Mouse (Mus musculus): ENCODE data around the gene Krt33a. TPM values are rescaled to one million over a fixed set of nuclear protein-coding genes. Genes with fewer than 3 reads are reported as not detected.

Krt33a gene
- polyA plus RNA-seq, 1 experiment from 2014 or later = not detected

DNA sequence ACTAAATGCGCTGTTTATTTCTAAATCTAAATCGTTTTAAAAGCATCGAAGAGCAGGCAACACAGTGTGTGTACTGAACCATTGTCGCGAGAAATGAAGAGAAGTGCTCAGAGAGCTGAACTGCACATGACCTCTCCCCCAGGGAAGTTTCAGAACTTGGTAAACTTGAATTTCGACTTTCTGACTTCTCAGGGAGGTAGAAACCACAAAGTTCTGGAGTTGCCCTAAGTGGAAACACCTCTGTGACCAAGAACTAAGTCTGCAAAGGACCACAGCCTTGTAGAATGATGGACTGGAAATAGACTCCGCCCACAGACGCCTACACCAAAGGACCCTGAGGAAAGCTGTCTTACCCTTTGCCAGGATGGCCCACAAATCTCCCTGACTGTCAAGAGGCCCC lies 10.1 kb downstream of the Krt33a start:
- Histone ChIP-seq H3K27me3 (ENCODE audit: insufficient read depth, low read length) (no peaks in the 10 kb centered on the region), H3K27ac (ENCODE audit: low read depth) (0 out of 2 replicates have a peak overlapping the region, but pooled peaks have one; percentile 42), H3K4me2 (no peak overlapping the region), H3K4me1 (ENCODE audit: insufficient read depth) (no peaks in the 10 kb centered on the region), H3K9me3 (ENCODE audit: low read depth, low read length) (no peaks in the 10 kb centered on the region), H3K36me3 (ENCODE audit: insufficient read depth) (no peaks in the 10 kb centered on the region), H3K9ac (no peak overlapping the region), H3K4me3 (ENCODE audit: low read depth, low read length) (no peak overlapping the region)
- DNase-seq (peak; percentile 57), ATAC-seq (ENCODE audit: insufficient read depth) (peak; percentile 35; the same call in 1 of the 2 replicates)
- TF ChIP-seq CTCF (IDR thresholded peaks at IDR 0.05; ENCODE audit: low read depth) = no peak
- 58% methylated on average over 8 of the region's 8 CpGs for WGBS

DNA sequence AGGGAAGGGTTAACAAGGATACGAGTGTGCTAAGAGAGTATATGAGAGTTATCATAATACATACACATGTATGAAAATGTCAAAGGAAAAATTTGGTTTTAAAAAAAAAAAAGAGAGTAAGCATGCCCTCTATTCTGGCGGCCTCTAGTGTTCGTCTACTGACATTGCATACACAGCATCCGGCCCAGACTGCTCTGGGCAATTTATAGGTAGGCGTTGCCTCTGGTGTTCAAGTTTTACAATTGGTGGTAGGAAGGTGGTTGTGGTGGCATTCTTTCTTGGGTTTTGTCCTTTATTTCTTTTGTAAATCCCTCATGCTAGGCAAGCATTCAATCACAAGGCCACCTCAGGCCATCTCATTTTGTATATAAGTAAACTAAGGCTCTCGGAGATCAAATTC lies 11.2 kb downstream of the Krt33a start:
- Histone ChIP-seq H3K4me1 (ENCODE audit: insufficient read depth) (no peaks in the 10 kb centered on the region), H3K9ac (no peak overlapping the region), H3K9me3 (ENCODE audit: low read depth, low read length) (no peaks in the 10 kb centered on the region), H3K4me2 (no peak overlapping the region), H3K4me3 (ENCODE audit: low read depth, low read length) (no peak overlapping the region), H3K36me3 (ENCODE audit: insufficient read depth) (no peaks in the 10 kb centered on the region), H3K27me3 (ENCODE audit: insufficient read depth, low read length) (no peaks in the 10 kb centered on the region), H3K27ac (ENCODE audit: low read depth) (no peak overlapping the region)
- DNase-seq = peak; percentile 82
- peak; percentile 85 for TF ChIP-seq CTCF (IDR thresholded peaks at IDR 0.05; ENCODE audit: low read depth)
- ATAC-seq (ENCODE audit: insufficient read depth) = no peak
- WGBS = 15% methylated on average over 6 of the region's 6 CpGs

DNA sequence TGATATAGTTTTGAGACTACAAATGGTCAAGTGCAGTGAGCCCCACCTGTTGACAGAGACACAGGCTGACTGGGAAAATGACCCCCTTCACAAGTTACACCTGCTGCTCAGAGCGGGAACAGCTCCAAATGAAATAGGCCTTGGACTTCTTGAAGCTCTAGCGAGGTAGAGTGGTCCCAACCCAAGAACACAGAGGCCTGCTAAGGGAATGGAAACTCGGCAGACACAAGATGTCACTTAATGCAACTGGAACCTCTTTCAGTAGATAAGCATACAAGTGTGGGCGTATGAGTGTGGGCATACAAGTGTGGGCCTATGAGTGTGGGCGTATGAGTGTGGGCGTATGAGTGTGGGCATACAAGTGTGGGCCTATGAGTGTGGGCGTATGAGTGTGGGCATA lies 16.9 kb downstream of the Krt33a start:
- no peaks in the 10 kb centered on the region for H3K36me3 ChIP-seq (ENCODE audit: insufficient read depth)
- H3K4me2 ChIP-seq = no peak overlapping the region
- no peak for DNase-seq
- no peak overlapping the region for H3K27ac ChIP-seq (ENCODE audit: low read depth)
- no peak for TF ChIP-seq CTCF (IDR thresholded peaks at IDR 0.05; ENCODE audit: low read depth)
- ATAC-seq (ENCODE audit: insufficient read depth) = no peak
- no peaks in the 10 kb centered on the region for H3K4me1 ChIP-seq (ENCODE audit: insufficient read depth)
- H3K4me3 ChIP-seq (ENCODE audit: low read depth, low read length) = no peak overlapping the region
- H3K9ac ChIP-seq = no peak overlapping the region
- 87% methylated on average over 7 of the region's 7 CpGs for WGBS
- no peaks in the 10 kb centered on the region for H3K9me3 ChIP-seq (ENCODE audit: low read depth, low read length)
- peaks cover under 1% of the 10 kb centered on the region; the same call in 1 of the 2 replicates for H3K27me3 ChIP-seq (ENCODE audit: insufficient read depth, low read length)

DNA sequence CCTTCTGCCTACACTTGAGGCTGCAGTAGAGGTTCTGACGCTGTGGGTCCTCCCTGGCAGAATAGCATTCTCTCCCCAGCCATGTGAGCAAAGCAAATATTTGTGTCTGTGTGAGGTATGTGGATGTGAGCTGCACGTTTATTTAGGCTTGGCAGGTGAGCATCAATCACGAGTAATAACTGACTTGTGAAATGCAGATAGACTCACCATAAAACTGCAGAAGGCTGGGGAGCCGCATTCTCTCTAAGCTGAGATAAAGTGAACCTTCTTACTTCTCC lies 21.7 kb downstream of the Krt33a start:
- Histone ChIP-seq H3K36me3 (ENCODE audit: insufficient read depth) (no peaks in the 10 kb centered on the region), H3K9ac (no peak overlapping the region), H3K4me3 (ENCODE audit: low read depth, low read length) (no peak overlapping the region), H3K4me2 (no peak overlapping the region), H3K9me3 (ENCODE audit: low read depth, low read length) (no peaks in the 10 kb centered on the region), H3K4me1 (ENCODE audit: insufficient read depth) (no peaks in the 10 kb centered on the region), H3K27ac (ENCODE audit: low read depth) (no peak overlapping the region), H3K27me3 (ENCODE audit: insufficient read depth, low read length) (peaks cover 8% of the 10 kb centered on the region; the same call in 1 of the 2 replicates)
- ATAC-seq (ENCODE audit: insufficient read depth) = no peak
- no peak for TF ChIP-seq CTCF (IDR thresholded peaks at IDR 0.05; ENCODE audit: low read depth)
- WGBS = 24% methylated on average over 4 of the region's 4 CpGs
- peak; percentile 6 for DNase-seq

DNA sequence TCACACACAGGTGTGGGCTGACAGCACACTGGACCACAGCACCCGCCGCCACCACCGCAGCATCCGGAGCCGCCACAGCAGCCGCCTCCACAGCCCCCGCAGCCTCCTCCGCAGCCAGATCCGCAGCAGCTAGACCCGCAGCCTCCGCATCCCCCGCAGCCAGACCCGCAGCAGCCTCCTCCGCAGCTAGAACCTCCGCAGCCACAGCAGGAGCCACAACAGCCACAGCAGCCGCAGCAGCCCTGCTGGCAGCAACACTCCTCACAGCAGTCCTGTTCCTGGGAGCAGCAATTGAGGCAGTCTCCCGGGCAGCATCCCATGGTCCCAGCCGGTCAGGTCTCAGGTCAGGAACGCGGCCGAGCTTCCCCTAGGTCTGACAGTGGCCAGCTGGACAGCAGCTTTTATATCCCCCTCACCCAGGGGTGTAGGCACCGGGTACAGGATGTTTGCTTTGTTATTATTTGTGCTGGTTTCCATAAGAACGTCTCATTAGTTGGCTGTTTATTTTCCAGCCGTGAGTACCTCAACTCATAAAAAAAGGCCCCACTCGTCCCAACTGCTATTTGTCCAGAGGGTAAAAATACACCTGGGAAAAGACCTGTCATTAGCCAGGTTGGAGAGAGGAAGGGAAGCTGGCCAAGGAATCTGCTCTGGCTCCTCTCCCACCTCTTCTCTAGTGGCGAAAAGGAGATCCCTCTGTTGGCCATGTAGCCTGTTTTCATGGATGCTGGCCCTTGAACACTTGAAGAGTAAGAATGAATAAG lies 22.2 kb downstream of the Krt33a start, which contains the start of gene Krtap17-1:
Gene Krtap17-1, minus strand, starts transcription at position 375 of the 764 bp plus-strand sequence.
- H3K9ac ChIP-seq = no peak within 1 kb of the TSS
- H3K4me2 ChIP-seq = peak within 1 kb of the TSS; percentile 40
- 13% methylated on average over 26 of the region's 26 CpGs for WGBS
- no peak within 1 kb of the TSS for H3K27ac ChIP-seq (ENCODE audit: low read depth)
- DNase-seq (no peak), ATAC-seq (ENCODE audit: insufficient read depth) (no peak)
- H3K36me3 ChIP-seq (ENCODE audit: insufficient read depth) = no peaks in the 10 kb centered on the region
- peaks cover 8% of the 10 kb centered on the region; the same call in 1 of the 2 replicates for H3K27me3 ChIP-seq (ENCODE audit: insufficient read depth, low read length)
- H3K4me1 ChIP-seq (ENCODE audit: insufficient read depth) = no peaks in the 10 kb centered on the region
- TF ChIP-seq CTCF (IDR thresholded peaks at IDR 0.05; ENCODE audit: low read depth) = no peak
- H3K9me3 ChIP-seq (ENCODE audit: low read depth, low read length) = no peaks in the 10 kb centered on the region
- no peak within 1 kb of the TSS for H3K4me3 ChIP-seq (ENCODE audit: low read depth, low read length)

DNA sequence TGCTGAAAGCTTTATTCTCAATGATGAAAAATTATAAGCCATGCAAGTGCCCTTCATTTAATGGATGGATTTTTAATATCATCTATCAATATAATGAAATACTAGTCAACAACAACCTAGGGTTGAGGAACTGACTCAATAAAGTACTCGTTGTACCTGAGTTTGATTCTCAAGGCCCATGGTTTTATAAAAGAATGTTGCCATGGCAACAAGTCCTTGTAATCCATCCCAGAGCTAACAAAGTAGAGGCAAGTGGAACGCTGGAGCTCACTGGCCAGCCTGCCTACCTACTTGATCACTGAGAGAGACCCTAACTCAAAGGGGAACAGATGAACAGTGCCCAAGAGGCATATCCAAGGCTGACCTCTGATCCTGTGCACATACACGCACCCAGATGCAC lies 25.4 kb downstream of the Krt33a start:
- Histone ChIP-seq H3K9me3 (ENCODE audit: low read depth, low read length) (no peaks in the 10 kb centered on the region), H3K27ac (ENCODE audit: low read depth) (no peak overlapping the region), H3K36me3 (ENCODE audit: insufficient read depth) (no peaks in the 10 kb centered on the region), H3K4me3 (ENCODE audit: low read depth, low read length) (no peak overlapping the region), H3K4me1 (ENCODE audit: insufficient read depth) (no peaks in the 10 kb centered on the region), H3K9ac (no peak overlapping the region), H3K4me2 (no peak overlapping the region), H3K27me3 (ENCODE audit: insufficient read depth, low read length) (peaks cover 8% of the 10 kb centered on the region; the same call in 1 of the 2 replicates)
- ATAC-seq (ENCODE audit: insufficient read depth) (no peak), DNase-seq (no peak)
- 67% methylated on average over 3 of the region's 3 CpGs for whole genome bisulfite sequencing
- no peak for TF ChIP-seq CTCF (IDR thresholded peaks at IDR 0.05; ENCODE audit: low read depth)

DNA sequence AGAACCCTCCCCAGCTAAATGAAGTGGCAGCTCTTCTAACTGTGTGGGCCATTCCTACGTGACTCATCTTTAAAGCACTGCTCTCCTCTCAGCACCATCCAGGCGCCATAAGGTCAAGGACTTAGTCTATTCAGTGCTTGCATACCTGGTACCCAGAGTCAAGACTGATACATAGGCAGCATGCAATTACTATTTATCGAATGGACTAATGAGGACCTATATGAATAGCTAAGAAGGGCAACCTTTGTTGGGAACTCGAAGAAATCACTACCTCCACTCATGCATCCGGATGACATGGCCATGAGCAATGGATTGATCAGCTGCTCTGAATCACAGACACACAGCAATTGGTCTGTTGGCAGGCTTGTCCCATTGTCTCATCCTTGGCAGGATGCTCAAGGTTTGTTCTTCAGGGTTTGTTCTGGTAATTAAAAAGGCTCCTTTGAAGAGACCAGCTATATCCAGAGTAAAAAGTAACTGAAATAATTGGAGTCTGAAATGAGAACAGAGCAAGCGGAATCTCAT lies 26.1 kb downstream of the Krt33a start:
- Histone ChIP-seq H3K27ac (ENCODE audit: low read depth) (no peak overlapping the region), H3K4me3 (ENCODE audit: low read depth, low read length) (no peak overlapping the region), H3K9me3 (ENCODE audit: low read depth, low read length) (no peaks in the 10 kb centered on the region), H3K27me3 (ENCODE audit: insufficient read depth, low read length) (peaks cover 8% of the 10 kb centered on the region; the same call in 1 of the 2 replicates), H3K36me3 (ENCODE audit: insufficient read depth) (no peaks in the 10 kb centered on the region), H3K9ac (no peak overlapping the region), H3K4me2 (no peak overlapping the region), H3K4me1 (ENCODE audit: insufficient read depth) (no peaks in the 10 kb centered on the region)
- no peak for ATAC-seq (ENCODE audit: insufficient read depth)
- TF ChIP-seq CTCF (IDR thresholded peaks at IDR 0.05; ENCODE audit: low read depth) = no peak
- no peak for DNase-seq
- 74% methylated on average over 6 of the region's 6 CpGs for WGBS

Data from lung, embryonic 14.5 days (tissue).